Mouse (Mus musculus): ENCODE results near the gene Erfe.

DNA sequence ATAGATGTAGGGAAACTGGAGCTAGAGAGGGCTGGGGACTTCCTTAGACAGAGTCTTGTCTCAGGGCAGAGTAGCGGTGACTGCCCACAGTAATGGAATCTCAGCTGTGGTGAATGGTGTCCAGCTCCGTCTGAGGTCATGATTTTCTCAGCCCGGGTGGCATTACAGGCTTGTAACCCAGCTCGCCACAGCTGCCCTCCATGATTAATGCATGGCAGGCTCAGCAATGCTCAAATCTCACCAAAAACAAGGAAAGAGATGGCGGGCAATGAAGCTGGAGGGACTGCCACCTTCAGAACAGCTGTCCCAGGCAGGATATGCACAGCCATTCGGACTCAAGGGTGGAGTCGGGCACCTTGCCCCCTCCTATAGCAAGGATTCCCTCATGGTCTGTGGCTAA is 28.9 kb upstream of the Erfe start:
- TF ChIP-seq CTCF (IDR thresholded peaks at IDR 0.05; ENCODE audit: low read depth, low read length) (no peak), POLR2A (IDR thresholded peaks at IDR 0.05; ENCODE audit: borderline replicate concordance, low read depth, low read length) (no peak)
